Mouse (Mus musculus): Measurements from ENCODE around the gene Pgap1. TPM values are rescaled to one million over a fixed set of nuclear protein-coding genes. Genes with fewer than 3 reads are reported as not detected.

The Pgap1 gene
- total RNA-seq, 2 experiments from 2014 or later = 3.5 to 6.3 TPM

- no peak for DNase-seq (ENCODE audit: low spot score in 2 of 2)
These were observed 33.8 kb downstream of the Pgap1 start for GRCm38 (mm10) chr1:54523717-54524116.

- no peak for DNase-seq (ENCODE audit: low spot score in 2 of 2)
These were observed 37.4 kb downstream of the Pgap1 start for GRCm38 (mm10) chr1:54520062-54520577.

- DNase-seq (ENCODE audit: low spot score in 2 of 2) = no peak
These were observed 43.6 kb downstream of the Pgap1 start for GRCm38 (mm10) chr1:54513836-54514235.

GRCm38 (mm10) chr1:54498496-54498895, 59.0 kb downstream of the Pgap1 start:
- DNase-seq (ENCODE audit: low spot score in 2 of 2) = no peak

GRCm38 (mm10) chr1:54496254-54496653, 61.2 kb downstream of the Pgap1 start:
- DNase-seq (ENCODE audit: low spot score in 2 of 2) = no peak

- no peak for DNase-seq (ENCODE audit: low spot score in 2 of 2)
These were observed 64.0 kb downstream of the Pgap1 start for GRCm38 (mm10) chr1:54493496-54493895.

GRCm38 (mm10) chr1:54492435-54492841, 65.0 kb downstream of the Pgap1 start:
- no peak for DNase-seq (ENCODE audit: low spot score in 2 of 2)

GRCm38 (mm10) chr1:54484744-54485420, 72.6 kb downstream of the Pgap1 start:
- DNase-seq (ENCODE audit: low spot score in 2 of 2) = no peak

GRCm38 (mm10) chr1:54480491-54480890, 77.0 kb downstream of the Pgap1 start:
- DNase-seq (ENCODE audit: low spot score in 2 of 2) = no peak

GRCm38 (mm10) chr1:54468662-54469061, 88.8 kb downstream of the Pgap1 start:
- DNase-seq (ENCODE audit: low spot score in 2 of 2) = no peak

GRCm38 (mm10) chr1:54467366-54467765, 90.1 kb downstream of the Pgap1 start:
- DNase-seq (ENCODE audit: low spot score in 2 of 2) = no peak

- no peak for DNase-seq (ENCODE audit: low spot score in 2 of 2)
These were observed 105.4 kb downstream of the Pgap1 start for GRCm38 (mm10) chr1:54452116-54452515.

- no peak for DNase-seq (ENCODE audit: low spot score in 2 of 2)
These were observed 108.7 kb downstream of the Pgap1 start for GRCm38 (mm10) chr1:54448833-54449232.

GRCm38 (mm10) chr1:54443641-54444040, 113.8 kb downstream of the Pgap1 start:
- DNase-seq (ENCODE audit: low spot score in 2 of 2) = no peak

- DNase-seq (ENCODE audit: low spot score in 2 of 2) = no peak
These were observed 118.4 kb downstream of the Pgap1 start for GRCm38 (mm10) chr1:54439080-54439476.

- peak; percentile 79 to 80 for DNase-seq (ENCODE audit: low spot score in 2 of 2)
These were observed 119.0 kb downstream of the Pgap1 start, which contains the start of gene Gtf3c3 for GRCm38 (mm10) chr1:54438340-54439079. Gene Gtf3c3, minus strand, starts transcription at chr1:54438971.

Other genes with a start within 250 kb of the Pgap1 start
- 10 to 100 TPM; 13.4 to 16.2 TPM for gene Gtf3c3, start 118.7 kb downstream of the Pgap1 start, total RNA-seq (2021)

All from adrenal gland, adult 18-20 months (tissue).